Mouse (Mus musculus) hindbrain, embryonic 16.5 days (tissue): ENCODE data around the gene Cnot8. TPM values are rescaled to one million over a fixed set of nuclear protein-coding genes. Genes with fewer than 3 reads are reported as not detected.

ENCODE experiments used
- ATAC-seq: fragments of 200-750 bp; cut with Nextera tagmentation; 2 replicates; pipeline ENCODE4 v1.8.0; 2017; ENCODE audit warnings: moderate TSS enrichment, moderate library complexity
- H3K27ac ChIP-seq: fragments of 300-500 bp; sonication (generic); 2 replicates; pipeline ENCODE4 v1.5.1; 2014; ENCODE audit warnings: low read depth, mild to moderate bottlenecking, control low read depth, low read length, moderate library complexity
- H3K27me3 ChIP-seq: fragments of 300-500 bp; sonication (generic); replicated peaks from 2 replicates; pipeline ENCODE4 v1.6.1; 2014; ENCODE audit warnings: low read length; ENCODE audit not compliant: control insufficient read depth, insufficient read depth
- H3K36me3 ChIP-seq: fragments of 300-500 bp; sonication (generic); 2 replicates; pipeline ENCODE4 v1.6.1; 2014; ENCODE audit warnings: mild to moderate bottlenecking, low read length, moderate library complexity, mixed read lengths; ENCODE audit not compliant: control insufficient read depth, insufficient read depth
- H3K4me1 ChIP-seq: fragments of 300-500 bp; sonication (generic); 2 replicates; pipeline ENCODE4 v1.6.1; 2014; ENCODE audit warnings: low read depth, low read length; ENCODE audit not compliant: control insufficient read depth, insufficient read depth
- H3K4me2 ChIP-seq: fragments of 300-500 bp; sonication (generic); 2 replicates; pipeline ENCODE4 v1.6.1; 2014; ENCODE audit warnings: mild to moderate bottlenecking, low read length, control low read depth, moderate library complexity
- H3K4me3 ChIP-seq: fragments of 300-500 bp; sonication (generic); 2 replicates; pipeline ENCODE4 v1.5.1; 2014; ENCODE audit warnings: mild to moderate bottlenecking, low read length, control low read depth, moderate library complexity
- H3K9ac ChIP-seq: fragments of 300-500 bp; sonication (generic); 2 replicates; pipeline ENCODE4 v1.6.1; 2014; ENCODE audit warnings: low read depth, mild to moderate bottlenecking, control low read depth, low read length, moderate library complexity
- H3K9me3 ChIP-seq: fragments of 300-500 bp; sonication (generic); 2 replicates; pipeline ENCODE4 v1.6.1; 2014; ENCODE audit warnings: mild to moderate bottlenecking, low read length, moderate library complexity; ENCODE audit not compliant: control insufficient read depth
- WGBS: fragments of 180-500 bp; shearing (Covaris S2); extraction: QIAGEN DNeasy Blood & Tissue Kit; methylation state at CpG from one replicate; pipeline ENCODE4 v1.1.7; 2014; 5-methylcytosine and 5-hydroxymethylcytosine counted together
- polyA plus RNA-seq: library from polyadenylated mRNA; unstranded; fragments of >200 nt; fragmentation: Nextera tagmentation; extraction: Ambion mirVana; gene quantifications from 2 replicates; pipeline ENCODE4 v1.2.1, GENCODE M21; 2015

Cnot8 gene
- polyA plus RNA-seq, 1 experiment from 2014 or later: 96.1 TPM

- Histone ChIP-seq H3K4me1 (peaks cover 16% of the 10 kb centered on the region), H3K4me2 (peak overlapping the region; percentile 88), H3K27me3 (no peaks in the 10 kb centered on the region), H3K9ac (peak overlapping the region; percentile 83), H3K36me3 (peaks cover 11% of the 10 kb centered on the region), H3K9me3 (no peaks in the 10 kb centered on the region), H3K27ac (peak overlapping the region; percentile 69; the same call in 1 of the 2 replicates), H3K4me3 (peak overlapping the region; percentile 98)
- ATAC-seq: no peak
- WGBS: 0% methylated on average over 6 of the region's 8 CpGs
These were observed 63.8 kb downstream of the Cnot8 start for GRCm38 (mm10) chr11:58167822-58168166.

Other genes with a start within 250 kb of the Cnot8 start
- gene Larp1, start 95.1 kb upstream of the Cnot8 start, polyA plus RNA-seq: 17.3 and 18.0 TPM in 2 replicates
- 0.13 TPM in 1 of 2 replicates, not detected in the other for gene Gm12248, start 11.0 kb upstream of the Cnot8 start, polyA plus RNA-seq
- 12.5 and 13.4 TPM in 2 replicates for gene Gemin5, start 64.4 kb downstream of the Cnot8 start, polyA plus RNA-seq
- gene Mrpl22, start 67.5 kb downstream of the Cnot8 start, polyA plus RNA-seq: 90.2 and 92.1 TPM in 2 replicates
- 2.3 and 2.4 TPM in 2 replicates for gene Igtp, start 95.4 kb downstream of the Cnot8 start, polyA plus RNA-seq
- gene Irgm2, start 95.5 kb downstream of the Cnot8 start, polyA plus RNA-seq: 1.5 and 1.7 TPM in 2 replicates
- 0.11 TPM in 1 of 2 replicates, not detected in the other for gene 4930438A08Rik, start 170.6 kb downstream of the Cnot8 start, polyA plus RNA-seq
- 29.2 and 30.1 TPM in 2 replicates for gene Zfp692, start 202.9 kb downstream of the Cnot8 start, polyA plus RNA-seq
- 38.2 and 38.6 TPM in 2 replicates for gene Zfp672, start 226.2 kb downstream of the Cnot8 start, polyA plus RNA-seq
- 48.0 and 50.6 TPM in 2 replicates for gene Sh3bp5l, start 226.6 kb downstream of the Cnot8 start, polyA plus RNA-seq